Mouse (Mus musculus): ENCODE measurements at regions not wholly inside any gene's neighbourhood (a gene's known extent, or its start where the extent isn't known, plus 50 kb on each side); places are given as distances from the start of the nearest gene placed in this dataset.

- H3K4me2 ChIP-seq (ENCODE audit: low read length): no peak overlapping the region
- ATAC-seq (no peak), DNase-seq (ENCODE audit: low spot score) (no peak)
- no peak overlapping the region for H3K27ac ChIP-seq (ENCODE audit: low read depth, low read length)
- H3K9ac ChIP-seq (ENCODE audit: low read length): no peak overlapping the region
- no peaks in the 10 kb centered on the region for H3K27me3 ChIP-seq (replicated peaks; ENCODE audit: control insufficient read depth, insufficient read depth, low read length)
- no peaks in the 10 kb centered on the region for H3K36me3 ChIP-seq (ENCODE audit: control insufficient read depth, insufficient read depth, low read length)
- no peak overlapping the region for H3K4me3 ChIP-seq (ENCODE audit: low read depth, low read length)
- no peaks in the 10 kb centered on the region for H3K4me1 ChIP-seq (ENCODE audit: control insufficient read depth, insufficient read depth, low read length)
- 90% methylated on average over 3 of the region's 3 CpGs for WGBS
- H3K9me3 ChIP-seq (replicated peaks; ENCODE audit: control insufficient read depth, low read length): no peaks in the 10 kb centered on the region
Measured at GRCm38 (mm10) chr10:44821666-44822065, 245.3 kb upstream of the Prep start.

GRCm38 (mm10) chr10:44820379-44820778, 246.6 kb upstream of the Prep start:
- Histone ChIP-seq H3K27me3 (replicated peaks; ENCODE audit: control insufficient read depth, insufficient read depth, low read length) (no peaks in the 10 kb centered on the region), H3K27ac (ENCODE audit: low read depth, low read length) (no peak overlapping the region), H3K9me3 (replicated peaks; ENCODE audit: control insufficient read depth, low read length) (no peaks in the 10 kb centered on the region), H3K4me2 (ENCODE audit: low read length) (no peak overlapping the region), H3K36me3 (ENCODE audit: control insufficient read depth, insufficient read depth, low read length) (no peaks in the 10 kb centered on the region), H3K4me3 (ENCODE audit: low read depth, low read length) (no peak overlapping the region), H3K9ac (ENCODE audit: low read length) (no peak overlapping the region), H3K4me1 (ENCODE audit: control insufficient read depth, insufficient read depth, low read length) (no peaks in the 10 kb centered on the region)
- WGBS: 86% methylated on average over 2 of the region's 2 CpGs
- DNase-seq (ENCODE audit: low spot score) (no peak), ATAC-seq (no peak)

- DNase-seq (ENCODE audit: low spot score) (no peak), ATAC-seq (no peak)
- no peak overlapping the region for H3K4me3 ChIP-seq (ENCODE audit: low read depth, low read length)
- no peak overlapping the region for H3K27ac ChIP-seq (ENCODE audit: low read depth, low read length)
- no peaks in the 10 kb centered on the region for H3K9me3 ChIP-seq (replicated peaks; ENCODE audit: control insufficient read depth, low read length)
- H3K4me1 ChIP-seq (ENCODE audit: control insufficient read depth, insufficient read depth, low read length): no peaks in the 10 kb centered on the region
- no peak overlapping the region for H3K4me2 ChIP-seq (ENCODE audit: low read length)
- no peaks in the 10 kb centered on the region for H3K27me3 ChIP-seq (replicated peaks; ENCODE audit: control insufficient read depth, insufficient read depth, low read length)
- H3K9ac ChIP-seq (ENCODE audit: low read length): no peak overlapping the region
- WGBS: 91% methylated on average over 2 of the region's 2 CpGs
- H3K36me3 ChIP-seq (ENCODE audit: control insufficient read depth, insufficient read depth, low read length): no peaks in the 10 kb centered on the region
Measured at GRCm38 (mm10) chr10:44819361-44819760, 247.6 kb upstream of the Prep start.

GRCm38 (mm10) chr10:44818615-44819014, 248.4 kb upstream of the Prep start:
- 83% methylated on average over 1 of the region's 1 CpGs for WGBS
- ATAC-seq: no peak
- no peaks in the 10 kb centered on the region for H3K36me3 ChIP-seq (ENCODE audit: control insufficient read depth, insufficient read depth, low read length)
- no peak overlapping the region for H3K4me2 ChIP-seq (ENCODE audit: low read length)
- no peaks in the 10 kb centered on the region for H3K9me3 ChIP-seq (replicated peaks; ENCODE audit: control insufficient read depth, low read length)
- no peaks in the 10 kb centered on the region for H3K4me1 ChIP-seq (ENCODE audit: control insufficient read depth, insufficient read depth, low read length)
- H3K9ac ChIP-seq (ENCODE audit: low read length): no peak overlapping the region
- no peak overlapping the region for H3K27ac ChIP-seq (ENCODE audit: low read depth, low read length)
- no peak for DNase-seq (ENCODE audit: low spot score)
- H3K4me3 ChIP-seq (ENCODE audit: low read depth, low read length): no peak overlapping the region
- no peaks in the 10 kb centered on the region for H3K27me3 ChIP-seq (replicated peaks; ENCODE audit: control insufficient read depth, insufficient read depth, low read length)

- ATAC-seq (no peak), DNase-seq (ENCODE audit: low spot score) (no peak)
- no peaks in the 10 kb centered on the region for H3K4me1 ChIP-seq (ENCODE audit: control insufficient read depth, insufficient read depth, low read length)
- H3K36me3 ChIP-seq (ENCODE audit: control insufficient read depth, insufficient read depth, low read length): no peaks in the 10 kb centered on the region
- H3K27me3 ChIP-seq (replicated peaks; ENCODE audit: control insufficient read depth, insufficient read depth, low read length): no peaks in the 10 kb centered on the region
- no peaks in the 10 kb centered on the region for H3K9me3 ChIP-seq (replicated peaks; ENCODE audit: control insufficient read depth, low read length)
- no peak overlapping the region for H3K4me3 ChIP-seq (ENCODE audit: low read depth, low read length)
- no peak overlapping the region for H3K9ac ChIP-seq (ENCODE audit: low read length)
- H3K4me2 ChIP-seq (ENCODE audit: low read length): no peak overlapping the region
- no peak overlapping the region for H3K27ac ChIP-seq (ENCODE audit: low read depth, low read length)
- WGBS: 71% methylated on average over 1 of the region's 1 CpGs
Measured at GRCm38 (mm10) chr10:44796205-44796604, 267.9 kb upstream of the Prdm1 start.

- no peak overlapping the region for H3K4me3 ChIP-seq (ENCODE audit: low read depth, low read length)
- H3K4me1 ChIP-seq (ENCODE audit: control insufficient read depth, insufficient read depth, low read length): no peaks in the 10 kb centered on the region
- no peak overlapping the region for H3K4me2 ChIP-seq (ENCODE audit: low read length)
- no peak overlapping the region for H3K27ac ChIP-seq (ENCODE audit: low read depth, low read length)
- WGBS: 10% methylated on average over 6 of the region's 6 CpGs
- DNase-seq (ENCODE audit: low spot score): peak; percentile 71
- no peaks in the 10 kb centered on the region for H3K36me3 ChIP-seq (ENCODE audit: control insufficient read depth, insufficient read depth, low read length)
- ATAC-seq: peak; percentile 91
- H3K9me3 ChIP-seq (replicated peaks; ENCODE audit: control insufficient read depth, low read length): no peaks in the 10 kb centered on the region
- no peaks in the 10 kb centered on the region for H3K27me3 ChIP-seq (replicated peaks; ENCODE audit: control insufficient read depth, insufficient read depth, low read length)
- no peak overlapping the region for H3K9ac ChIP-seq (ENCODE audit: low read length)
Measured at GRCm38 (mm10) chr10:44785386-44785785, 257.1 kb upstream of the Prdm1 start.

GRCm38 (mm10) chr10:44780381-44780958, 252.2 kb upstream of the Prdm1 start:
- Histone ChIP-seq H3K4me1 (ENCODE audit: control insufficient read depth, insufficient read depth, low read length) (no peaks in the 10 kb centered on the region), H3K4me3 (ENCODE audit: low read depth, low read length) (no peak overlapping the region), H3K36me3 (ENCODE audit: control insufficient read depth, insufficient read depth, low read length) (no peaks in the 10 kb centered on the region), H3K9me3 (replicated peaks; ENCODE audit: control insufficient read depth, low read length) (no peaks in the 10 kb centered on the region), H3K9ac (ENCODE audit: low read length) (no peak overlapping the region), H3K27me3 (replicated peaks; ENCODE audit: control insufficient read depth, insufficient read depth, low read length) (no peaks in the 10 kb centered on the region), H3K4me2 (ENCODE audit: low read length) (no peak overlapping the region), H3K27ac (ENCODE audit: low read depth, low read length) (no peak overlapping the region)
- no peak for DNase-seq (ENCODE audit: low spot score)
- WGBS: 87% methylated on average over 5 of the region's 5 CpGs
- ATAC-seq: no peak

GRCm38 (mm10) chr10:44779568-44780207, 251.4 kb upstream of the Prdm1 start:
- H3K9me3 ChIP-seq (replicated peaks; ENCODE audit: control insufficient read depth, low read length): no peaks in the 10 kb centered on the region
- no peaks in the 10 kb centered on the region for H3K27me3 ChIP-seq (replicated peaks; ENCODE audit: control insufficient read depth, insufficient read depth, low read length)
- DNase-seq (ENCODE audit: low spot score) (peak; percentile 33), ATAC-seq (no peak)
- no peaks in the 10 kb centered on the region for H3K4me1 ChIP-seq (ENCODE audit: control insufficient read depth, insufficient read depth, low read length)
- H3K4me2 ChIP-seq (ENCODE audit: low read length): no peak overlapping the region
- H3K27ac ChIP-seq (ENCODE audit: low read depth, low read length): no peak overlapping the region
- no peaks in the 10 kb centered on the region for H3K36me3 ChIP-seq (ENCODE audit: control insufficient read depth, insufficient read depth, low read length)
- no peak overlapping the region for H3K4me3 ChIP-seq (ENCODE audit: low read depth, low read length)
- 56% methylated on average over 8 of the region's 8 CpGs for WGBS
- H3K9ac ChIP-seq (ENCODE audit: low read length): no peak overlapping the region

GRCm38 (mm10) chr10:44777214-44777613, 248.9 kb upstream of the Prdm1 start:
- H3K4me1 ChIP-seq (ENCODE audit: control insufficient read depth, insufficient read depth, low read length): no peaks in the 10 kb centered on the region
- DNase-seq (ENCODE audit: low spot score): no peak
- no peak for ATAC-seq
- H3K9ac ChIP-seq (ENCODE audit: low read length): no peak overlapping the region
- H3K36me3 ChIP-seq (ENCODE audit: control insufficient read depth, insufficient read depth, low read length): no peaks in the 10 kb centered on the region
- no peak overlapping the region for H3K27ac ChIP-seq (ENCODE audit: low read depth, low read length)
- no peak overlapping the region for H3K4me3 ChIP-seq (ENCODE audit: low read depth, low read length)
- no peak overlapping the region for H3K4me2 ChIP-seq (ENCODE audit: low read length)
- no peaks in the 10 kb centered on the region for H3K27me3 ChIP-seq (replicated peaks; ENCODE audit: control insufficient read depth, insufficient read depth, low read length)
- WGBS: 88% methylated on average over 2 of the region's 2 CpGs
- H3K9me3 ChIP-seq (replicated peaks; ENCODE audit: control insufficient read depth, low read length): no peaks in the 10 kb centered on the region

Data from forebrain, embryonic 14.5 days (tissue).